27 mouse cellular contexts compared by ENCODE assay signal in genomic region chr15:81912498-81912897, GRCm38 (mm10). TPM values are rescaled to one million over a fixed set of nuclear protein-coding genes. Genes with fewer than 3 reads are reported as not detected.
DNase-seq lines count a peak whose midpoint lies in the region; ATAC-seq and TF ChIP-seq lines count a peak whose summit lies in the region.
"Had no signal": no experiment of that assay in that cellular context is flagged by ENCODE, and none has a peak within 500 bp of the region (broad histone marks: within the 10 kb centered on the region; RNA-seq: fewer than 3 reads in every experiment).

No protein-coding gene starts in this region.

- intact Hi-C loops in heart, postnatal 25 days (cut with DNase I): no loop called here

- 0 out of 2 replicates have a peak overlapping the region, but pooled peaks have one; percentile 11 for H3K27ac ChIP-seq in heart, postnatal 0 days (ENCODE audit: low read depth)
- H3K27ac ChIP-seq in embryonic fibroblast, embryonic 13.5 days (ENCODE audit: insufficient read depth, low read length): peak overlapping the region; percentile 80
- H3K27ac ChIP-seq: embryonic facial prominence, embryonic 10.5 days; forebrain, embryonic 10.5 days; heart, embryonic 10.5 days; hindbrain, embryonic 10.5 days; intestine, embryonic 15.5 days; limb, embryonic 10.5 days; liver, embryonic 15.5 days; lung, embryonic 15.5 days; midbrain, embryonic 13.5 days; neural tube, embryonic 12.5 days had no signal

- no peak overlapping the region for H3K9ac ChIP-seq in heart, postnatal 0 days (replicated peaks; ENCODE audit: low read depth, low read length)
- H3K9ac ChIP-seq: intestine, embryonic 15.5 days; liver, embryonic 15.5 days; lung, embryonic 15.5 days; midbrain, embryonic 13.5 days; neural tube, embryonic 12.5 days had no signal

- no peaks in the 10 kb centered on the region for H3K9me3 ChIP-seq in heart, postnatal 0 days (replicated peaks; ENCODE audit: control insufficient read depth, low read length)
- H3K9me3 ChIP-seq: embryonic facial prominence, embryonic 10.5 days; forebrain, embryonic 10.5 days; heart, embryonic 10.5 days; hindbrain, embryonic 10.5 days; intestine, embryonic 15.5 days; limb, embryonic 10.5 days; liver, embryonic 15.5 days; lung, embryonic 15.5 days; megakaryocyte, embryonic 14.5 days; midbrain, embryonic 13.5 days; neural tube, embryonic 12.5 days had no signal

- TF ChIP-seq EP300 in heart, postnatal 0 days (IDR thresholded peaks at IDR 0.05; ENCODE audit: low read depth): no peak

- peaks cover 89% of the 10 kb centered on the region for H3K36me3 ChIP-seq in heart, postnatal 0 days (replicated peaks; ENCODE audit: control insufficient read depth, insufficient read depth, low read length)

- DNase-seq in adrenal gland, adult 2 months: peak; percentile 47
- no peak for DNase-seq in adrenal gland, adult 18-20 months (ENCODE audit: low spot score in 2 of 2)
- DNase-seq in heart, postnatal 0 days (ENCODE audit: low spot score): no peak
- no peak for DNase-seq in heart, postnatal 25 days (ENCODE audit: low spot score)
- peak; percentile 36 to 40 for DNase-seq in kidney, postnatal 4 days
- no peak for DNase-seq in kidney, adult 11 months
- DNase-seq in right cerebral cortex, adult 2 months (ENCODE audit: low spot score in 2 of 2): no peak
- DNase-seq: cerebellum, adult 11 months; cerebellum, adult 9-11 months; liver; lung, postnatal 36 days; retina, postnatal 1 day; thymus, adult 18-20 months; thymus, postnatal 36 days had no signal

- no peaks in the 10 kb centered on the region for H3K27me3 ChIP-seq in heart, postnatal 0 days (ENCODE audit: control insufficient read depth, insufficient read depth, low read length)
- H3K27me3 ChIP-seq: intestine, embryonic 15.5 days; liver, embryonic 15.5 days; lung, embryonic 15.5 days; megakaryocyte, embryonic 14.5 days; midbrain, embryonic 13.5 days; neural tube, embryonic 12.5 days had no signal

- no peak overlapping the region for H3K4me3 ChIP-seq in heart, postnatal 0 days (ENCODE audit: low read depth, low read length)
- H3K4me3 ChIP-seq in embryonic fibroblast, embryonic 13.5 days (ENCODE audit: insufficient read depth, low read length): no peak overlapping the region
- H3K4me3 ChIP-seq: embryonic facial prominence, embryonic 10.5 days; forebrain, embryonic 10.5 days; heart, embryonic 10.5 days; hindbrain, embryonic 10.5 days; intestine, embryonic 15.5 days; limb, embryonic 10.5 days; liver, embryonic 15.5 days; lung, embryonic 15.5 days; megakaryocyte, embryonic 14.5 days; midbrain, embryonic 13.5 days; neural tube, embryonic 12.5 days had no signal

- 57% methylated on average over 2 of the region's 2 CpGs for whole genome bisulfite sequencing in heart, postnatal 0 days

- no peaks in the 10 kb centered on the region for H3K4me1 ChIP-seq in heart, postnatal 0 days (ENCODE audit: control insufficient read depth, insufficient read depth)
- peaks cover 5% of the 10 kb centered on the region; the same call in 1 of the 2 replicates for H3K4me1 ChIP-seq in embryonic fibroblast, embryonic 13.5 days (ENCODE audit: control insufficient read depth, insufficient read depth, low read length)
- H3K4me1 ChIP-seq: embryonic facial prominence, embryonic 10.5 days; forebrain, embryonic 10.5 days; hindbrain, embryonic 10.5 days; intestine, embryonic 15.5 days; limb, embryonic 10.5 days; lung, embryonic 15.5 days; midbrain, embryonic 13.5 days; neural tube, embryonic 12.5 days had no signal

- no peak for ATAC-seq in heart, postnatal 0 days (ENCODE audit: insufficient read depth, low read depth)
- ATAC-seq: hindbrain, embryonic 16.5 days; intestine, embryonic 15.5 days; midbrain, embryonic 13.5 days had no signal

- no peak for TF ChIP-seq CTCF in heart, postnatal 0 days (IDR thresholded peaks at IDR 0.05; ENCODE audit: low read depth)
- TF ChIP-seq CTCF in embryonic fibroblast, embryonic 13.5 days (IDR thresholded peaks at IDR 0.05; ENCODE audit: borderline replicate concordance, insufficient read depth, low read length): no peak

- no peak for TF ChIP-seq POLR2A in embryonic fibroblast, embryonic 13.5 days (IDR thresholded peaks at IDR 0.05; ENCODE audit: low read depth, low read length)

- H3K4me2 ChIP-seq in heart, postnatal 0 days (ENCODE audit: low read depth, low read length): no peak overlapping the region
- H3K4me2 ChIP-seq: intestine, embryonic 15.5 days; liver, embryonic 15.5 days; lung, embryonic 15.5 days; midbrain, embryonic 13.5 days; neural tube, embryonic 12.5 days had no signal

RNA-seq across cellular contexts. Expression of gene Polr3h, which starts 13.5 kb away (rescaled TPM):
- 10 to 100 TPM; 15.6 to 34.4 TPM for total RNA-seq in adrenal gland, adult 2 months (2021)
- polyA plus RNA-seq in adrenal gland, adult 2 months (2012; rRNA removed): 16.7 and 17.5 TPM in 2 replicates
- total RNA-seq in adrenal gland, adult 18-20 months (2021): 10 to 100 TPM; 16.2 to 19.9 TPM
- total RNA-seq in heart, postnatal 0 days (2014; rRNA removed; ENCODE audit: low replicate concordance): 8.4 and 14.8 TPM in 2 replicates
- polyA plus RNA-seq in heart, postnatal 0 days (2015; fragmentation: Nextera tagmentation; extraction: Ambion mirVana): 315 and 321 TPM in 2 replicates
- total RNA-seq in heart, postnatal 25 days (2021): 1 to 10 TPM; 6.7 to 7.0 TPM
- 12.3 and 16.2 TPM in 2 replicates for polyA plus RNA-seq in embryonic fibroblast, embryonic 13.5 days (2011; ENCODE audit: insufficient read length, low read depth, missing spikeins)

RNA-seq across cellular contexts. Expression of gene Csdc2, which starts 24.1 kb away (rescaled TPM):
- 10 to 100 TPM; 10.1 to 19.5 TPM for total RNA-seq in adrenal gland, adult 2 months (2021)
- 33.6 and 50.1 TPM in 2 replicates for polyA plus RNA-seq in adrenal gland, adult 2 months (2012; rRNA removed)
- total RNA-seq in adrenal gland, adult 18-20 months (2021): 1 to 10 TPM; 6.9 to 9.2 TPM
- total RNA-seq in heart, postnatal 0 days (2014; rRNA removed; ENCODE audit: low replicate concordance): 2.0 and 2.8 TPM in 2 replicates
- 7.7 and 7.9 TPM in 2 replicates for polyA plus RNA-seq in heart, postnatal 0 days (2015; fragmentation: Nextera tagmentation; extraction: Ambion mirVana)
- total RNA-seq in heart, postnatal 25 days (2021): 10 to 100 TPM; 73.5 to 87.5 TPM
- polyA plus RNA-seq in embryonic fibroblast, embryonic 13.5 days (2011; ENCODE audit: insufficient read length, low read depth, missing spikeins): 3.3 and 4.4 TPM in 2 replicates

RNA-seq across cellular contexts. Expression of gene Aco2, which starts 40.4 kb away (rescaled TPM):
- total RNA-seq in adrenal gland, adult 2 months (2021): 1,000 to 10,000 TPM; 1,000 to 1,044 TPM
- polyA plus RNA-seq in adrenal gland, adult 2 months (2012; rRNA removed): 391 and 396 TPM in 2 replicates
- total RNA-seq in adrenal gland, adult 18-20 months (2021): 1,000 to 10,000 TPM in 1 of 2 experiments, 100 to 1,000 TPM in 1; 791 to 1,455 TPM
- 2,020 and 2,039 TPM in 2 replicates for total RNA-seq in heart, postnatal 0 days (2014; rRNA removed; ENCODE audit: low replicate concordance)
- polyA plus RNA-seq in heart, postnatal 0 days (2015; fragmentation: Nextera tagmentation; extraction: Ambion mirVana): 1,019 and 1,040 TPM in 2 replicates
- 1,000 to 10,000 TPM; 2,060 to 2,092 TPM for total RNA-seq in heart, postnatal 25 days (2021)
- polyA plus RNA-seq in embryonic fibroblast, embryonic 13.5 days (2011; ENCODE audit: insufficient read length, low read depth, missing spikeins): 143 and 150 TPM in 2 replicates

RNA-seq across cellular contexts. Expression of gene Phf5a, which starts 40.8 kb away (rescaled TPM):
- 10 to 100 TPM; 59.6 to 59.8 TPM for total RNA-seq in adrenal gland, adult 2 months (2021)
- 27.7 and 37.1 TPM in 2 replicates for polyA plus RNA-seq in adrenal gland, adult 2 months (2012; rRNA removed)
- total RNA-seq in adrenal gland, adult 18-20 months (2021): 10 to 100 TPM; 54.3 to 55.6 TPM
- total RNA-seq in heart, postnatal 0 days (2014; rRNA removed; ENCODE audit: low replicate concordance): 26.9 and 31.0 TPM in 2 replicates
- 60.7 and 65.3 TPM in 2 replicates for polyA plus RNA-seq in heart, postnatal 0 days (2015; fragmentation: Nextera tagmentation; extraction: Ambion mirVana)
- 10 to 100 TPM; 29.7 to 38.0 TPM for total RNA-seq in heart, postnatal 25 days (2021)
- polyA plus RNA-seq in embryonic fibroblast, embryonic 13.5 days (2011; ENCODE audit: insufficient read length, low read depth, missing spikeins): 53.0 and 71.3 TPM in 2 replicates

RNA-seq across cellular contexts. Expression of gene Pmm1, which starts 48.2 kb away (rescaled TPM):
- total RNA-seq in adrenal gland, adult 2 months (2021): 10 to 100 TPM; 70.6 to 74.8 TPM
- 114 and 118 TPM in 2 replicates for polyA plus RNA-seq in adrenal gland, adult 2 months (2012; rRNA removed)
- total RNA-seq in adrenal gland, adult 18-20 months (2021): 10 to 100 TPM; 58.0 to 85.4 TPM
- 19.8 and 27.0 TPM in 2 replicates for total RNA-seq in heart, postnatal 0 days (2014; rRNA removed; ENCODE audit: low replicate concordance)
- 17.8 and 19.1 TPM in 2 replicates for polyA plus RNA-seq in heart, postnatal 0 days (2015; fragmentation: Nextera tagmentation; extraction: Ambion mirVana)
- total RNA-seq in heart, postnatal 25 days (2021): 10 to 100 TPM; 26.6 to 27.0 TPM
- polyA plus RNA-seq in embryonic fibroblast, embryonic 13.5 days (2011; ENCODE audit: insufficient read length, low read depth, missing spikeins): 88.7 and 121 TPM in 2 replicates

Comparison
In these comparisons a context has a peak if more than half of its experiments do, and no peak if none do; other contexts are left out.
1. DNase-seq: peak in adrenal gland, adult 2 months (single experiment) and kidney, postnatal 4 days (2 of 2); none in adrenal gland, adult 18-20 months (0 of 2), heart, postnatal 0 days (single experiment), heart, postnatal 25 days (single experiment), kidney, adult 11 months (single experiment) and right cerebral cortex, adult 2 months (0 of 2).